Mouse (Mus musculus) lung, adult 18-20 months (tissue): ENCODE measurements at regions not wholly inside any gene's neighbourhood (a gene's known extent, or its start where the extent isn't known, plus 50 kb on each side); places are given as distances from the start of the nearest gene placed in this dataset.

Experiments used
- DNase-seq, 2 experiments: peaks; one replicate each; pipeline ENCODE4 v3.0.0; 2022; ENCODE audit warnings: mixed read lengths in 2 of 2

DNA sequence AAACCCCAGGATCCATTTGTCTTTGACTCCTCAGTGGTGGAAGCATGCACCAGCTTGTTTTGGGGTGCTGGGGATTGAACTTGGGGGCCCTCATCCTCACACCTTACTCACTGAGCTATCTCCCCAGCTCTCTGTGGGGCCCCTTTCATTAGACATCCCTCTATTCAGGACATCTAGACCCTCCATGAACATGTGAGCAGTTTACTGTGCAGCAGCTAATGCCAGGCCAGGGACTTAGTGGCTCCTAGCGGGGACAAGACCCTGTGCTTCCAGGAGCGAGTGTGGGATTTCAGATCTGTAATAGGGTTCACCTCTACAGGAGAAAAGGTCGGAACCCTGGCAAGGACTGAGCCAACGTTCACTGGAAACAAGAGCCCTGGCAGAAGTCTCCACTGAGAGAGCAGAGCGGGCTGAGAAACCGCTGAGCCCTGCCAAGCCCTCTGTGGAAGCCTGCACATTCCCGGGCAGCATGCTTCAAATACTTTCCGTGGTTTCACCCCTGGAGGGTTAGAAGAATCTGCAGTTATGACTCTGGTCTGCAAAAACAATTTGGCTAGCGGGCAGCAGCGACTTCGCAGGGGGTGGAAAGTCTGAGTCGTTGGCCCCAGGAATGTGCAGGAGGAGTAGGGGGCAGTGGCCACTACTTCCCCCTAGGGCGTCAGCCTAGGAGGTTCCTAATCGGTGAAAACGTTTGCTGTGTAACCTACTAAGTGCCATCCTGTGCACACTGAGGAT, 125.6 kb downstream of the Smad6 start:
- DNase-seq: peak; percentile 78 to 79

DNA sequence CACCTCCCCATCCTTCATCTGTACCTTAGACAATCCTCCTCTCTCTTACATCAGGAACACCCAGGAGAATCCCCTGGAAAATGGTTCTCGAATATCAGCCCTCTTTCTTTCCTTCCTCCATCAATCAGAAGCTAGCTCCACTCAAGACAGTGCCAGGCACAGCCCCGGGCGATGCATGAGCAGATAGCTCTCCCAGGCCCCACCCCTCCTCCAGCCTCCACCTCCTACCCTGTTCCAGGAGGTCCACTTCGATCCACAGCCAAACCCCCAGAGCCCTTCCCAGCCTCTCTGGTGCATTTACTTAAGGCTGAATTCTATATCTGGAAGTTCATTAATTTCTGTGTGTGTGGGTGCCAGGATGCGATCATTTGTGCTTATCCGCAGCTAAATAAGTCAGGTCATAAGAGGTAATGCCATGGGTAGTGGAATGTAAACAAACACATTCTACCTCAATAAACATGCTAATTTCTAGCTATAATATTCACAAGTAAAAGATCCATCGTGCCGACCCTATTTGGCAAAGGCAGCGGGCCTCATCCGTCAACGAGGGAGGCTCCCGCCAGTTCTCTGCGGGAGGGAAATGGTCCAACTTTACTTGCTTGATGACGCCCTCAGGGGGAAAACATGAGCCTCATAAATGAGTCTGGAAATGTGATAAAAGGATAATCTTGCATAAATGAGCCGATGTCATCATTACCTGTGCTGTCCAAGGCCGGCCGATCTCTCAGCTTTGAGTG, 129.5 kb downstream of the Smad6 start:
- DNase-seq: no peak

DNA sequence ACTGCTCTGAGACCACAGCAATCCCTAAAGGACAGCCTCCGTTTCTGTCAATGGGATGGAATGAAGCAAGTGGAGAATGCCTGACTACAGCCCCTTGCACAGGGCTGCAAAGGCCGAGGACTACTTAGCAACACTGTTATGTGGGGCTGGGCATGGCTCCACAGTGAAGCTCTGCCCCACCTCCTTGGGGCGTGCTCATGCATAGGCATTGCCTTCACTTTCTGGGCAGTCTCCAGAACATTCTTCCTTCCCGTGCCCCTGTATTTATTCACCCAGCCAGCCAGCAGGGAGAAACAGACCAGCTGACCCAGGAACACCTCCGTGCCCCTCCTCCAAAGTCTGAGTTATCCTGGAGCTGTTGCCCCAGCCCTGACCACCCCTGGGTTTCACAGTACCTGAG, 131.1 kb downstream of the Smad6 start:
- peak; percentile 35 to 49 for DNase-seq

- no peak for DNase-seq
These were observed 131.8 kb upstream of the Smad3 start for GRCm38 (mm10) chr9:63889570-63889969.

GRCm38 (mm10) chr9:63884971-63885370, 127.2 kb upstream of the Smad3 start:
- no peak for DNase-seq

DNA sequence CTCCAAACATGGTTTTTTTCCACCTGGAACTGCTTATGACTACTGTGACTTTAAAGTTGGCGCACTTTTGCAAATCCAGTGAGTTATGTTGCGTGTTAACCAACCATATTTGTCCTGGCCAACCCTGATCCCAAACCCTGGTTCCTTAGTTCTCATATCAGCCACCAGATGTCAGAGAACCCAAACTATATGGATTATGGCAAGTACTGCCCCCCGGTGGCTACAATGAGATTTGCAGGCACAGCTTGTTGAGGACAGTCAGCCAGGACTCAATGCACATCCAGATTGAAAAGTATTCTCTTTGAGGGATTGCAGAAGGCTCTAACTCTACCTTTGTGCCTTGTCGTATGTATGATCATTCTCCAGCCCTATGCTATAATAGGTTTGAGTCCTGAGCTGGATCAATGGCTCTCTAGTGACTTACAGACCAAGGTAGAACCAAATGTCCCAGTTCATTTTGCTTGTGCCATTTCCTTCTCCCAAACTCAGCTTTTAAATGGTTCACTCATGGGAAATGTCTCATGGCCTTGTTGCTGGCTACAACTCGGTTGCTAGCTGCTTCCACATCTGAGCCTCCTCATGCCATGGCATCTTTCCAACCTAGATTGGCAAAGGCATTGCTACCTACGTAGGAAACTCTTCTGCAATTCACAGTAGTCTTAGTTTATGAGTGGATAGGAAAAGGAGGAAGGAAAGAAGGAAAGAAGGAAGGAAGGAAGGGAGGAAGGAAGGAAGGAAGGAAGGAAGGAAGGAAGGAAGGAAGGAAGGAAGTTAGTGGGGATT, 126.1 kb upstream of the Smad3 start:
- DNase-seq: peak in 1 of 2 experiments; percentile 11

DNA sequence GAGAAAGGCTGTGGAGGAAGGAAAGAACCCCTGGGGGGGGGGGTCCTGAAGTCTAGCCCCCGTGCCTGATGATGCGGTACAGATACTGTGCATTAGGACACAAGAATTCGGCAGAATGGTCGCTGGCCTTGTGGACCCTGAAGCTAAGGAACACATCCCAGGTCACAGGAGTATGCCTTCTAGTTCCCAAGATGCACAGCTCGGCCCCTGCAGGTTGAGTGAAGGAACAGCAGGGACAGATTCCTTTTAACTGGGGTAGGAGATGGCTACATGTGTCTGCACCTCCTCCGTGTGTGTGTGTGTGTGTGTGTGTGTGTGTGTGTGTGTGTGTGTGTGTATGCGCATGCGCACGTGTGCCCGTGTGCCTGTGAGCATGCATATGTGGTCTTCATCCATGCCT, 123.9 kb upstream of the Smad3 start:
- DNase-seq: no peak

- no peak for DNase-seq
These were observed 123.4 kb upstream of the Smad3 start for GRCm38 (mm10) chr9:63881261-63881563.

- no peak for DNase-seq
These were observed 122.9 kb upstream of the Smad3 start for GRCm38 (mm10) chr9:63880487-63881260.

DNA sequence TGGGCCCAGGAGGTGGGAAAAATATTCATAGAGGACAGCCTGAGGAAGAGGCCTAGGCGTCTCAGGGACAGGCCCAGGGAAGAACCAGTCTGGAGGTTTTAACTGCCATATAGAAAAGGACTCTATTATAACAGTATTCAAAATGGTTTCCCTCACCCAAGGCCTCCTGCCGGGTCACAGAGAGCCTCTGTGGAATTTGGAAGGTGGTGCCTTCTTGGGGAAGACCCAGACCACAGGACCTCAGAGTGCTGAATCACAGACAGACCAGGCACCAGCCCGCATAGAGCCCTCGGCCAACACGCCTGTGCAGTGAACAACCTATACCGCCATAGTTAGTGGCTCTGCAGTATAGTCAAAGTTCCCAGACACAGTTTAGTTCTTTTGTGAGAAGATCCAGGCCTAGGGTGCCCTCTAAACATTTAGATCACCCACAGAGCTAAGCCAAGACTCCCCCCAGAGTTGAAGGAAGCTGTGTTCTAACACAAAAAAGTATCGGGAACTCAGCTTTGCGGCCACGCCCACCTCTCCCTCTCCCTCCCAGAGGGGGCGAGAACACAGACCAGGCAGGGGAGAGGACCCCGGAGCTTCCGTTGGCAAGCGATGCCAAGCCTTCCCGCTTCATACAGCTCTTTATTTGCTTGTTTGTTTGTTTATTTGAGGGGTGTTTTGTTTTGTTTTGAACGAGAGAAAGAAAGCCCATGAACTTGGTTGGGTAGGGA, 122.1 kb upstream of the Smad3 start:
- no peak for DNase-seq

- DNase-seq: no peak
These were observed 120.1 kb upstream of the Smad3 start for GRCm38 (mm10) chr9:63877864-63878263.

GRCm38 (mm10) chr9:63876886-63877285, 119.1 kb upstream of the Smad3 start:
- DNase-seq: no peak

GRCm38 (mm10) chr9:63876023-63876422, 118.2 kb upstream of the Smad3 start:
- no peak for DNase-seq

DNA sequence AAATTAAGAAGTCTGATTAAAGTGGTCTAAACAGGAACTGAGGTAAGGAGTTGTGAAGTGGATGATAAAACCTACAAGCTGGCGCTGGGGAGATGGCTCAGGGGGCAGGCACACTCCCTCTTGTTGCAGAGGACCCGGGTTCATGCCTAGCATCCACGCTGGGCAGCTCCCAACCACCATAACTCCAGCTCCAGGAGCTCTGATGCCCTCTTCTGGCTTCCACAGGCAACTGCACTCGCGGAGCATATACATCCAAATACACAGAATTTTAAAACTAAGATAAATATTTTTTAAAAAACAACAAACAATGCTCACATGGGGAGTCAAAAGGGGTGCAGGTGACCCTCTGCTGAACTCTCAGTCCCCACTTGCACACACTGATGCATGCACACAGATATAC, 117.4 kb upstream of the Smad3 start:
- DNase-seq: no peak

GRCm38 (mm10) chr9:63864350-63864749, 106.6 kb upstream of the Smad3 start:
- DNase-seq: no peak

DNA sequence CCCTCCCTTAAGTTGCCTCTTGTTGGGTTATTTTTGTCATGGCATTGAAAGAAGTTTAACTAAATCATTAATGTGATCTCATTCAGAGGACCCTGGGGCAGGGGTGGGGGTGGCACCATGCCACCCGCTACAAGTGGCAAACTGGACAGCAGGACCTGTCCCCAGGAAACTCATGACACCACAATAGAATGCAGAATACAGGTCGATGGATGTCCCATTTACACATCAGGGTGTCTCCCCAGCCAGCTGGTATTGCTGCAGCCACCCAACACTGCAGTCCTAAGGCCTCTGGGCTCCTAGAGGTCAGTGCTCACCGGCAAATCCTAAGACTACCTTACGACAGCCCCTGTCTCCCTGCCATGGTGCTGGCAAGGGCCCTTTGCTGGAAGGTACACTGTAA, 105.5 kb upstream of the Smad3 start:
- no peak for DNase-seq

- peak in 1 of 2 experiments; percentile 7 for DNase-seq
These were observed 104.6 kb upstream of the Smad3 start for GRCm38 (mm10) chr9:63862427-63862826.

DNA sequence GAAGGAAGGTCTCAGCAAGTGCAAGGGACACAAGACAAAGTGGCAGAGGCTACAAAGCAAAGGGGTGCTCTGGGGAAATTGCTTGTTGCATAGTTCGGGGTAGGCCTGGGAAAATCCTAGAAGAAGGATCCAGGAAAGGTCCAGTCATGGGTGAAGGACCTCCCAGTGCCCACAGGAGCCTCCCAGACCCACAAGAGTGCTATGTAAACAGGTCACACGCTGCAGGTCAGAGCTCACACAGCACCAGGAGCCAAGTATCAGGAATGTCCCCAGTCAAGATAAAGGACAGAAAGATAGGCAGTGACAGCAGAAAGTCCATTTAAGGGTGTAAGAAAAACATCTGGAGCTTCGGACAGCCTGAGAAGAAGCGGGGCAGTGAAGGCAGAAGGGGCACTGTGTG, 103.6 kb upstream of the Smad3 start:
- no peak for DNase-seq

- no peak for DNase-seq
These were observed 102.4 kb upstream of the Smad3 start for GRCm38 (mm10) chr9:63860196-63860595.

GRCm38 (mm10) chr9:63856065-63856736, 98.4 kb upstream of the Smad3 start:
- DNase-seq: no peak

- no peak for DNase-seq
These were observed 94.0 kb upstream of the Smad3 start for GRCm38 (mm10) chr9:63851809-63852208.

DNA sequence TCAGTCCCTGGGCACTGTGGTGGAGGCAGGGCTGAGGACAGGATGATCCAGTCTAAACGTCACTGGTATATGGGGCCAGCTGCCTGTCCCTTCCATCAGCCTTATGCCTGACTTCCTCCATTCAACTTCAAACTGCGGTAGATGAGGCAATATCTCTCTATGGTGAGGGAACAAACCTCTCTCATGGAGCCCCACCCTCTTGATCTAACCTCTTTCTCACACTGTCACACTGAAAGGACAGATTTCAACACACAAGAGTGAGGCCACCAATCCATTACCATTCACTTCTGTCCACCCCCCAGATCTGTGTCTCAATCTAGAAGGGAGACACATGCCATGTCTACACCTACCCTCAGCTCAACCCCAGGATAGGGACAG, 92.5 kb upstream of the Smad3 start:
- no peak for DNase-seq
